Mouse (Mus musculus) ES-Bruce4 (cell line): Measurements from ENCODE around the gene Cttnbp2nl.

Source experiments
- CTCF ChIP-seq: IDR thresholded peaks from one replicate; pipeline ENCODE4 v1.8.1; 2011; ENCODE audit warnings: low read depth, low read length
- EP300 ChIP-seq: IDR thresholded peaks from 2 replicates; pipeline ENCODE4 v1.6.1; 2011; ENCODE audit warnings: low read depth, low read length; ENCODE audit not compliant: insufficient read depth
- POLR2A ChIP-seq: IDR thresholded peaks from one replicate; pipeline ENCODE4 v1.8.1; 2011; ENCODE audit warnings: low read length; ENCODE audit not compliant: insufficient read depth

DNA sequence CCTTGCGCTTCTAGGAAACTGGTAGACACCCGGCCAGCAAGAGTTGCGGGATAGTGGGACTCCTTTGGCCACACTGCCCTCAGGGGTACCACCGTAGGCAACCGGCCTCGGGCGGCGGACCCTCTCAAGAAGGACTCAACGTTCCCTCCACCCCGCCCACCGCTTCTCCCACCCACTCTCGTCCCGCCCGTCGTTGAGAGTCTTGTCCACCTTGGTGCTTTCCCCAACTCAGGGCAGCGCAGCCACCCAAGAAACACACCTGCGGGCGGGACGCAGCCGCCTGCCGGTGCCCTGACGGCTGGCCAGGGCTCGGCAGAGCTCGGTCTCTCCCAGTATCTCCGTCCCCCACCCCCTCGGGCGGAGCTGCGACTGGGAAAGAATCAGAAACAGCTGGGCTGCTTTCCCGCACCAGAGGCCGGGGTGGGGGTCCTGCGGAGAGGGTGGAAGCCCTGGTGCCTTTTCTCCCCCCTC, 90.8 kb downstream of the Cttnbp2nl start:
- TF ChIP-seq CTCF (no peak), POLR2A (no peak), EP300 (no peak)
